In the genomic region with DNA sequence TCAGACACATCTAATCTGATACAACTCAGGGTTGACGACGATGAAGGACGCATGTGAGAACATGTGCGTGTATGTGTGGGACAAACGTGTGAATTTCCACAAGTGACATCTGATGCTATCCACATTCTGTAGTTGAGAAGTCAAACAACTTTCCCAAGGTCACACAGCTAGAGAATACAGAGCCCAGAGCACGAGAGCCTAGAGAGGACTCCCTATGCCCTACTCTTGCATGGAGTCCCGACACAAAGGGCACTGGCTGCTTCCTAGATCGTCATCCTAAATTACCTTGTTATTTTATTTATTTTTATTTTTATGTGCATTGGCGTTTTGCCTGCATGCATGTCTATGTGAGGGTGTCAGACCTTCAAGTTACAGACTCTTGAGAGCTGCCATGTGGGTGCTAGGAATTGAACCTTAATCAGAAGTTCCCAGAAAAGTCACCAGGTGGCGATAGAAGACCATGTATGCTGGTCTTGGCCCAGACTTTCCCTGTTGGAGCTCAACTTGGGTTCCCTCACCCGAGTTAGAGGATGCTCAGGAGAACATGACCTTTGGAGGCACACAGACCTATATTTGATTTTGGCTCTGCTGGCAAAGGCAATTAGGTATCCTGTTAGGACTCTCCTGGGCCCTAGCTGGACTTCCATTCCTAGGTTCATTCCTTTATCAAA, we compare ENCODE assay signal across 8 mouse cellular contexts. TPM values are rescaled to one million over a fixed set of nuclear protein-coding genes. Genes with fewer than 3 reads are reported as not detected.
DNase-seq lines count a peak whose midpoint lies in the region; ATAC-seq and TF ChIP-seq lines count a peak whose summit lies in the region.

No protein-coding gene starts in this region.

- TF ChIP-seq POLR2A in cortical plate, adult 2 months (IDR thresholded peaks at IDR 0.05; ENCODE audit: extremely low read depth, insufficient read depth, low read length) = no peak

- no peak overlapping the region for H3K4me3 ChIP-seq in cortical plate, adult 2 months (ENCODE audit: insufficient read depth, low read length)
- H3K4me3 ChIP-seq in heart, embryonic 16.5 days (ENCODE audit: low read length) = no peak overlapping the region
- H3K4me3 ChIP-seq in liver, embryonic 16.5 days (ENCODE audit: low read depth, low read length) = no peak overlapping the region
- no peak overlapping the region for H3K4me3 ChIP-seq in neural tube, embryonic 13.5 days

- H3K9me3 ChIP-seq in heart, embryonic 16.5 days (replicated peaks; ENCODE audit: control insufficient read depth, low read length) = no peaks in the 10 kb centered on the region
- H3K9me3 ChIP-seq in liver, embryonic 16.5 days (replicated peaks; ENCODE audit: control insufficient read depth, low read length) = no peaks in the 10 kb centered on the region
- H3K9me3 ChIP-seq in neural tube, embryonic 13.5 days = no peaks in the 10 kb centered on the region

- no peak overlapping the region for H3K9ac ChIP-seq in heart, embryonic 16.5 days (ENCODE audit: low read length)
- H3K9ac ChIP-seq in liver, embryonic 16.5 days (ENCODE audit: low read depth, low read length) = no peak overlapping the region
- no peak overlapping the region for H3K9ac ChIP-seq in neural tube, embryonic 13.5 days

- H3K4me2 ChIP-seq in heart, embryonic 16.5 days (ENCODE audit: low read depth, low read length) = no peak overlapping the region
- no peak overlapping the region for H3K4me2 ChIP-seq in liver, embryonic 16.5 days (ENCODE audit: low read depth, low read length)
- no peak overlapping the region for H3K4me2 ChIP-seq in neural tube, embryonic 13.5 days

- no peaks in the 10 kb centered on the region for H3K4me1 ChIP-seq in cortical plate, adult 2 months (ENCODE audit: control insufficient read depth, insufficient read depth, low read length)
- peaks cover 8% of the 10 kb centered on the region for H3K4me1 ChIP-seq in heart, embryonic 16.5 days (ENCODE audit: control insufficient read depth, insufficient read depth, low read length)
- H3K4me1 ChIP-seq in liver, embryonic 16.5 days (ENCODE audit: control insufficient read depth, low read depth, low read length) = no peaks in the 10 kb centered on the region
- peaks cover 14% of the 10 kb centered on the region; the same call in 1 of the 2 replicates for H3K4me1 ChIP-seq in neural tube, embryonic 13.5 days (replicated peaks)

- 53% methylated on average over 11 of the region's 11 CpGs for WGBS in heart, embryonic 16.5 days
- WGBS in liver, embryonic 16.5 days (ENCODE audit: insufficient replicate concordance) = 44% methylated on average over 11 of the region's 11 CpGs
- WGBS in neural tube, embryonic 13.5 days = 56% methylated on average over 11 of the region's 11 CpGs

- 0 out of 2 replicates have a peak, but pooled peaks have one; percentile 16 for ATAC-seq in heart, embryonic 16.5 days (replicated peaks; ENCODE audit: extremely low read depth, insufficient read depth, low FRiP score)
- 0 out of 2 replicates have a peak, but pooled peaks have one; percentile 35 for ATAC-seq in liver, embryonic 16.5 days (ENCODE audit: low read depth)
- peak; percentile 81; the same call in 1 of the 2 replicates for ATAC-seq in neural tube, embryonic 13.5 days (ENCODE audit: low read depth)

- H3K36me3 ChIP-seq in heart, embryonic 16.5 days (ENCODE audit: control insufficient read depth, insufficient read depth) = no peaks in the 10 kb centered on the region
- H3K36me3 ChIP-seq in liver, embryonic 16.5 days (ENCODE audit: control insufficient read depth, insufficient read depth) = no peaks in the 10 kb centered on the region
- no peaks in the 10 kb centered on the region for H3K36me3 ChIP-seq in neural tube, embryonic 13.5 days

- no peak overlapping the region for H3K27ac ChIP-seq in cortical plate, adult 2 months (ENCODE audit: insufficient read depth, low read length)
- H3K27ac ChIP-seq in heart, embryonic 16.5 days (ENCODE audit: low read length) = no peak overlapping the region
- no peak overlapping the region for H3K27ac ChIP-seq in liver, embryonic 16.5 days (ENCODE audit: low read length)
- H3K27ac ChIP-seq in neural tube, embryonic 13.5 days (replicated peaks) = no peak overlapping the region

- peak; percentile 96 for TF ChIP-seq CTCF in cortical plate, adult 2 months (IDR thresholded peaks at IDR 0.05; ENCODE audit: extremely low read depth, insufficient read depth, low read length)

- no peaks in the 10 kb centered on the region for H3K27me3 ChIP-seq in heart, embryonic 16.5 days (ENCODE audit: control insufficient read depth, insufficient read depth, low read length)
- H3K27me3 ChIP-seq in liver, embryonic 16.5 days (ENCODE audit: control insufficient read depth, insufficient read depth, low read depth, low read length) = no peaks in the 10 kb centered on the region
- H3K27me3 ChIP-seq in neural tube, embryonic 13.5 days = no peaks in the 10 kb centered on the region

- DNase-seq in CD4-positive helper T cell, adult 2 months (ENCODE audit: low read depth, low spot score) = peak; percentile 69
- peak; percentile 85 for DNase-seq in ZHBTc4 (ENCODE audit: low read depth, low spot score)
- DNase-seq in kidney, postnatal 10 days = peak; percentile 79
- peak; percentile 16 to 76 for DNase-seq in thymus, postnatal 10 days (ENCODE audit: low spot score in 2 of 2)

RNA-seq across cellular contexts. Expression of gene Gm45521, which starts 7.3 kb away (rescaled TPM):
- not detected in 2 replicates for polyA plus RNA-seq in cortical plate, adult 2 months (2012; rRNA removed)
- polyA plus RNA-seq in heart, embryonic 16.5 days (2015; fragmentation: Nextera tagmentation; extraction: Ambion mirVana) = not detected in 2 replicates
- not detected in 2 replicates for polyA plus RNA-seq in liver, embryonic 16.5 days (2015; fragmentation: Nextera tagmentation; extraction: Ambion mirVana)
- polyA plus RNA-seq in neural tube, embryonic 13.5 days (2015; fragmentation: Nextera tagmentation; extraction: Ambion mirVana) = 0.31 TPM in 1 of 2 replicates, not detected in the other

RNA-seq across cellular contexts. Expression of gene Dnase1l3, which starts 30.0 kb away (rescaled TPM):
- 0.02 and 0.04 TPM in 2 replicates for polyA plus RNA-seq in cortical plate, adult 2 months (2012; rRNA removed)
- polyA plus RNA-seq in heart, embryonic 16.5 days (2015; fragmentation: Nextera tagmentation; extraction: Ambion mirVana) = 0.62 and 1.1 TPM in 2 replicates
- polyA plus RNA-seq in liver, embryonic 16.5 days (2015; fragmentation: Nextera tagmentation; extraction: Ambion mirVana) = 4.8 and 6.0 TPM in 2 replicates
- 0.06 and 0.12 TPM in 2 replicates for polyA plus RNA-seq in neural tube, embryonic 13.5 days (2015; fragmentation: Nextera tagmentation; extraction: Ambion mirVana)

RNA-seq across cellular contexts. Expression of gene Abhd6, which starts 38.3 kb away (rescaled TPM):
- 53.3 and 55.5 TPM in 2 replicates for polyA plus RNA-seq in cortical plate, adult 2 months (2012; rRNA removed)
- 11.6 and 13.1 TPM in 2 replicates for polyA plus RNA-seq in heart, embryonic 16.5 days (2015; fragmentation: Nextera tagmentation; extraction: Ambion mirVana)
- polyA plus RNA-seq in liver, embryonic 16.5 days (2015; fragmentation: Nextera tagmentation; extraction: Ambion mirVana) = 8.6 and 8.8 TPM in 2 replicates
- polyA plus RNA-seq in neural tube, embryonic 13.5 days (2015; fragmentation: Nextera tagmentation; extraction: Ambion mirVana) = 26.5 and 28.1 TPM in 2 replicates

Comparison
In these comparisons a context has a peak if more than half of its experiments do, and no peak if none do; other contexts are left out.
1. ATAC-seq: peak in every context shown above with its lines; median percentile 81 in neural tube, embryonic 13.5 days; 35 in liver, embryonic 16.5 days; 16 in heart, embryonic 16.5 days.